Mouse (Mus musculus) midbrain, embryonic 12.5 days (tissue): ENCODE measurements around the gene Fbxo9. TPM values are rescaled to one million over a fixed set of nuclear protein-coding genes. Genes with fewer than 3 reads are reported as not detected.

Experiments
- ATAC-seq: fragments of 200-750 bp; cut with Nextera tagmentation; 2 replicates; pipeline ENCODE4 v1.8.0; 2017; ENCODE audit warnings: low read depth, moderate TSS enrichment, moderate library complexity; ENCODE audit not compliant: low FRiP score
- H3K27ac ChIP-seq: fragments of 300-500 bp; sonication (generic); replicated peaks from 2 replicates; pipeline ENCODE4 v1.5.1; 2016; ENCODE audit warnings: mild to moderate bottlenecking
- H3K27me3 ChIP-seq: fragments of 300-500 bp; sonication (generic); 2 replicates; pipeline ENCODE4 v1.6.1; 2016; ENCODE audit warnings: mild to moderate bottlenecking
- H3K36me3 ChIP-seq: fragments of 300-500 bp; sonication (generic); 2 replicates; pipeline ENCODE4 v1.6.1; 2016
- H3K4me1 ChIP-seq: fragments of 300-500 bp; sonication (generic); 2 replicates; pipeline ENCODE4 v1.6.1; 2016
- H3K4me2 ChIP-seq: fragments of 300-500 bp; sonication (generic); replicated peaks from 2 replicates; pipeline ENCODE4 v1.6.1; 2016; ENCODE audit warnings: mild to moderate bottlenecking, moderate library complexity
- H3K4me3 ChIP-seq: fragments of 300-500 bp; sonication (generic); 2 replicates; pipeline ENCODE4 v1.5.1; 2016; ENCODE audit warnings: mild to moderate bottlenecking
- H3K9ac ChIP-seq: fragments of 300-500 bp; sonication (generic); replicated peaks from 2 replicates; pipeline ENCODE4 v1.6.1; 2016; ENCODE audit warnings: mild to moderate bottlenecking, moderate library complexity
- H3K9me3 ChIP-seq: fragments of 300-500 bp; sonication (generic); 2 replicates; pipeline ENCODE4 v1.6.1; 2016; ENCODE audit warnings: mild to moderate bottlenecking
- WGBS: fragments of 180-500 bp; shearing (Covaris S2); methylation state at CpG from one replicate; pipeline ENCODE4 v1.1.7; 2016; 5-methylcytosine and 5-hydroxymethylcytosine counted together
- polyA plus RNA-seq: library from polyadenylated mRNA; unstranded; fragments of >200 nt; fragmentation: Nextera tagmentation; extraction: Ambion mirVana; gene quantifications from 2 replicates; pipeline ENCODE4 v1.2.1, GENCODE M21; 2016

Gene Fbxo9
- polyA plus RNA-seq, 1 experiment from 2014 or later: 34.7 TPM

- Histone ChIP-seq H3K27me3 (no peaks in the 10 kb centered on the region), H3K9me3 (no peaks in the 10 kb centered on the region), H3K4me2 (peak overlapping the region; percentile 83), H3K9ac (peak overlapping the region; percentile 82), H3K36me3 (no peaks in the 10 kb centered on the region), H3K4me1 (peaks cover 12% of the 10 kb centered on the region; the same call in 1 of the 2 replicates), H3K27ac (0 out of 2 replicates have a peak overlapping the region, but pooled peaks have one; percentile 92), H3K4me3 (peak overlapping the region; percentile 77)
- WGBS: 27% methylated on average over 6 of the region's 6 CpGs
- ATAC-seq: no peak
Observed at GRCm38 (mm10) chr9:78107582-78107911, 1.3 kb downstream of the Fbxo9 start.

GRCm38 (mm10) chr9:78106821-78107220, 2.0 kb downstream of the Fbxo9 start:
- Histone ChIP-seq H3K27me3 (no peaks in the 10 kb centered on the region), H3K4me2 (no peak overlapping the region), H3K4me3 (no peak overlapping the region), H3K27ac (no peak overlapping the region), H3K9me3 (no peaks in the 10 kb centered on the region), H3K36me3 (no peaks in the 10 kb centered on the region), H3K9ac (no peak overlapping the region), H3K4me1 (peaks cover 12% of the 10 kb centered on the region; the same call in 1 of the 2 replicates)
- no peak for ATAC-seq
- WGBS: 83% methylated on average over 4 of the region's 4 CpGs

DNA sequence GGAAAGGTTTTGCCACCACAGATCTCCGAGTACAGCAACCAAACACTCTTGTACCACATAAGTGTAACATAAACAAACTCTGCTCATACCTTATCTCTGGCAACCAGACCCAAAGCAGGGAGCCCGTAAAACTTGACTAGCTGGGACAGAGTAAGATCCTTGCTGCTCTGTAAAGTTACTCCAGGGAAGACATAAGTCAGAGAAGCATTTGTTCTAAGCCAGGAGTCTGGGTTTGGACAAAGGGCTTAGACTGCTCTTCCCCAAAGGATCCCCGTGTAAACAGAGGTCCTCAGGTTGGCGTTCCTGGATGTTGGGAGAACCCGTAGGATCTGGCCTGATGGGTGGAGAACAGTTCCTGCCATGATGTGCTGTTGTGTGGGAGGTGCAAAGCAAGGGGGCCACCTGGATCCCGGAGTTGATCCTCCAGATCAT, 3.3 kb downstream of the Fbxo9 start:
- Histone ChIP-seq H3K27me3 (no peaks in the 10 kb centered on the region), H3K4me1 (peaks cover 12% of the 10 kb centered on the region; the same call in 1 of the 2 replicates), H3K4me2 (no peak overlapping the region), H3K9ac (no peak overlapping the region), H3K27ac (no peak overlapping the region), H3K4me3 (no peak overlapping the region), H3K9me3 (no peaks in the 10 kb centered on the region), H3K36me3 (0 out of 2 replicates have a peak, but pooled peaks cover under 1% of the 10 kb centered on the region)
- ATAC-seq: no peak
- WGBS: 89% methylated on average over 6 of the region's 6 CpGs

GRCm38 (mm10) chr9:78104973-78105372, 3.9 kb downstream of the Fbxo9 start:
- no peak overlapping the region for H3K9ac ChIP-seq
- no peaks in the 10 kb centered on the region for H3K27me3 ChIP-seq
- H3K4me2 ChIP-seq: no peak overlapping the region
- H3K4me1 ChIP-seq: peaks cover 12% of the 10 kb centered on the region; the same call in 1 of the 2 replicates
- 0 out of 2 replicates have a peak, but pooled peaks cover 6% of the 10 kb centered on the region for H3K36me3 ChIP-seq
- no peak overlapping the region for H3K4me3 ChIP-seq
- no peak for ATAC-seq
- H3K27ac ChIP-seq: no peak overlapping the region
- no peaks in the 10 kb centered on the region for H3K9me3 ChIP-seq
- 91% methylated on average over 6 of the region's 6 CpGs for WGBS

- Histone ChIP-seq H3K4me3 (no peak overlapping the region), H3K9me3 (no peaks in the 10 kb centered on the region), H3K4me1 (peaks cover 7% of the 10 kb centered on the region; the same call in 1 of the 2 replicates), H3K27ac (no peak overlapping the region), H3K4me2 (no peak overlapping the region), H3K9ac (no peak overlapping the region), H3K36me3 (0 out of 2 replicates have a peak, but pooled peaks cover 6% of the 10 kb centered on the region), H3K27me3 (no peaks in the 10 kb centered on the region)
- WGBS: 90% methylated on average over 8 of the region's 8 CpGs
- no peak for ATAC-seq
Observed at GRCm38 (mm10) chr9:78103965-78104560, 4.8 kb downstream of the Fbxo9 start.

- no peak overlapping the region for H3K9ac ChIP-seq
- ATAC-seq: no peak
- peaks cover 5% of the 10 kb centered on the region; the same call in 1 of the 2 replicates for H3K9me3 ChIP-seq
- whole genome bisulfite sequencing: 78% methylated on average over 4 of the region's 4 CpGs
- no peak overlapping the region for H3K4me2 ChIP-seq
- 0 out of 2 replicates have a peak, but pooled peaks cover under 1% of the 10 kb centered on the region for H3K4me1 ChIP-seq
- H3K4me3 ChIP-seq: no peak overlapping the region
- no peaks in the 10 kb centered on the region for H3K27me3 ChIP-seq
- H3K36me3 ChIP-seq: peaks cover 28% of the 10 kb centered on the region
- no peak overlapping the region for H3K27ac ChIP-seq
Observed at GRCm38 (mm10) chr9:78101431-78101830, 7.4 kb downstream of the Fbxo9 start.

- Histone ChIP-seq H3K4me1 (no peaks in the 10 kb centered on the region), H3K4me3 (no peak overlapping the region), H3K27ac (no peak overlapping the region), H3K4me2 (no peak overlapping the region), H3K9me3 (peaks cover 5% of the 10 kb centered on the region; the same call in 1 of the 2 replicates), H3K36me3 (peaks cover 30% of the 10 kb centered on the region), H3K9ac (no peak overlapping the region), H3K27me3 (no peaks in the 10 kb centered on the region)
- no peak for ATAC-seq
- 89% methylated on average over 5 of the region's 5 CpGs for WGBS
Observed at GRCm38 (mm10) chr9:78100956-78101355, 7.9 kb downstream of the Fbxo9 start.

DNA sequence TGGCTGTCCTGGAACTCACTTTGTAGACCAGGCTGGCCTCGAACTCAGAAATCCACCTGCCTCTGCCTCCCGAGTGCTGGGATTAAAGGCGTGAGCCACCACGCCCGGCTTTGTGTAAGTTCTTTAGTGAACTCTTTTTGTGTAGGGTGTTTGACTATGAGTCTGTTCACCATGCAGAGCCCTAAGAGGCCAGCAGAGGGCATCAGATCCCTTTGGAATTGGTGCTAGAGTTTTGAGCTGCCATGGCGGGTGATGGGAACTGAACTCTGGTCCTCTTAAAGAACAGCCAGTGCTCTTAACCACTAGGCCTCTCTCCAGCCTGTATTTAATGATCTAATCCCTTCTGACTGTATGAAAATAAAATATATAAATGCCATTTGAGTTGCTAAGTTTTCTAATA, 12.5 kb downstream of the Fbxo9 start:
- Histone ChIP-seq H3K9ac (no peak overlapping the region), H3K4me3 (no peak overlapping the region), H3K36me3 (peaks cover 43% of the 10 kb centered on the region), H3K27me3 (no peaks in the 10 kb centered on the region), H3K27ac (no peak overlapping the region), H3K4me2 (no peak overlapping the region), H3K9me3 (peaks cover 5% of the 10 kb centered on the region; the same call in 1 of the 2 replicates), H3K4me1 (no peaks in the 10 kb centered on the region)
- 94% methylated on average over 6 of the region's 6 CpGs for WGBS
- no peak for ATAC-seq

GRCm38 (mm10) chr9:78095686-78096085, 13.2 kb downstream of the Fbxo9 start:
- 97% methylated on average over 12 of the region's 12 CpGs for WGBS
- ATAC-seq: no peak
- H3K27me3 ChIP-seq: no peaks in the 10 kb centered on the region
- no peak overlapping the region for H3K27ac ChIP-seq
- H3K4me2 ChIP-seq: no peak overlapping the region
- H3K4me1 ChIP-seq: no peaks in the 10 kb centered on the region
- no peak overlapping the region for H3K9ac ChIP-seq
- H3K36me3 ChIP-seq: peaks cover 43% of the 10 kb centered on the region
- H3K4me3 ChIP-seq: no peak overlapping the region
- peaks cover 5% of the 10 kb centered on the region; the same call in 1 of the 2 replicates for H3K9me3 ChIP-seq

- no peak overlapping the region for H3K27ac ChIP-seq
- H3K9me3 ChIP-seq: no peaks in the 10 kb centered on the region
- no peak overlapping the region for H3K9ac ChIP-seq
- no peaks in the 10 kb centered on the region for H3K4me1 ChIP-seq
- no peaks in the 10 kb centered on the region for H3K27me3 ChIP-seq
- peaks cover 23% of the 10 kb centered on the region for H3K36me3 ChIP-seq
- H3K4me2 ChIP-seq: no peak overlapping the region
- 89% methylated on average over 3 of the region's 3 CpGs for WGBS
- no peak overlapping the region for H3K4me3 ChIP-seq
- ATAC-seq: no peak
Observed at GRCm38 (mm10) chr9:78090596-78090995, 18.3 kb downstream of the Fbxo9 start.

DNA sequence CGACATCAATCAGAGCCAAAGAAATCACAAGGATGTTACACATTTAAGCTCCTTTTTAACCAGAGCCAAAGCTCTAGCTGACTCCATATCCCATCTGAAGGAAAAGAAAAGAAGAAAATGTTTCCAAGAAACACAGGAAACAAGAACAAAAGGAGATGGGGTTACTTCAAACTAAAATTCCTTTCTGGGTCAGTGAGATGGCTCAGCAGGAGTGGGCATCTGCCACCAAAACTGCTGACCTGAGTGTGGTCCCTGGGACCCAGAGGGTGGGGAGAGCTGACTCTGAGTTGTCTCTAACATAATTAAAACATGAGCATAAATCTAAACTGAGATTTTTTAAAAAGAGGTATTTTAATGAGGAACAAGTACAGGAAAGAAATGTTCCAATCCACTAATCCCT, 19.0 kb downstream of the Fbxo9 start:
- WGBS: 87% methylated on average over 1 of the region's 1 CpGs
- Histone ChIP-seq H3K4me3 (no peak overlapping the region), H3K4me2 (no peak overlapping the region), H3K27ac (no peak overlapping the region), H3K9me3 (no peaks in the 10 kb centered on the region), H3K9ac (no peak overlapping the region), H3K4me1 (no peaks in the 10 kb centered on the region), H3K36me3 (peaks cover 22% of the 10 kb centered on the region), H3K27me3 (no peaks in the 10 kb centered on the region)
- no peak for ATAC-seq

DNA sequence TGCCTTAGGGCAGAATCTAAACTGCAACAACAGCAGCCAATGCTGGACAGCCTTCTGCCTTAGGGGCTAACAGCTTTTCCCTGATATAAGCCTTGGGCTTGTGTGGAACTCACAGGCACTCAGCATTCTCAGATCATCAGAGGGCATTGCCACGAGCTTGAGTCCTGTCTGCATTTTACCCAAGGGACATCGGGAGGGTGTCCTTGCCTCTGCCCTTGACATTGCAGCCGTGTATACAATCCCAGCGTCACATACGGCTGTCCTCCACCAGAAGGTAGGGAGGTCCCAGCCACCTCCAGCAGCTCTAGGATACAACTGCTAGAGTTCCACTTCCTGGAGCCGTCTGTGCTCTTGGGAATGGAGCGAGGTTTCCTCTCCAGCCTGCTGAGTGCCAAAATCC, 19.9 kb downstream of the Fbxo9 start:
- H3K9ac ChIP-seq: no peak overlapping the region
- H3K4me1 ChIP-seq: no peaks in the 10 kb centered on the region
- H3K27ac ChIP-seq: no peak overlapping the region
- 88% methylated on average over 7 of the region's 7 CpGs for WGBS
- H3K9me3 ChIP-seq: no peaks in the 10 kb centered on the region
- ATAC-seq: no peak
- no peaks in the 10 kb centered on the region for H3K27me3 ChIP-seq
- peaks cover 31% of the 10 kb centered on the region for H3K36me3 ChIP-seq
- H3K4me3 ChIP-seq: no peak overlapping the region
- H3K4me2 ChIP-seq: no peak overlapping the region

DNA sequence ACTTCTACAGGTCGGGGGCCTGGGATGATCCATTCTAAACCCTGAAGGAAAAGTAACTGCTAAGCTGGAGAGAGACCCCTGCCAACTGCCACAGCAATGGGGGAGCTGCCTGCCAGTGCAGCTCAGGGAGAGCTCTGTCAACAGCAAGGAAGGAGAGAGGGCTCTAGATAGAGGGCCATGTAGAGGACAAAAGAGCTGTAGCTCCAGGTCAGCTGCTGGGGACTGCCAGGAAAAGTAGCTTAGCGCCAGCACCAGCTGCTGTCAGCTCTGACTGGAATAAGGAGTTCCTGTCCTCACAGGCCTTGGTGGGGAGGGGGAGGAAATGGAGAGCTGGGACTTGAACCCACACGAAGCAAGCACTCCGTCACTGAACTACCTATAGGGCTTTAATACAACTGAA, 20.3 kb downstream of the Fbxo9 start:
- ATAC-seq: no peak
- H3K4me1 ChIP-seq: no peaks in the 10 kb centered on the region
- peaks cover 36% of the 10 kb centered on the region for H3K36me3 ChIP-seq
- H3K27ac ChIP-seq: no peak overlapping the region
- H3K9me3 ChIP-seq: no peaks in the 10 kb centered on the region
- no peak overlapping the region for H3K9ac ChIP-seq
- H3K27me3 ChIP-seq: no peaks in the 10 kb centered on the region
- H3K4me3 ChIP-seq: no peak overlapping the region
- 76% methylated on average over 4 of the region's 4 CpGs for WGBS
- no peak overlapping the region for H3K4me2 ChIP-seq
